Mouse (Mus musculus) lung, postnatal 0 days (tissue): ENCODE measurements around the gene Mybbp1a.

ENCODE experiments used
- CTCF ChIP-seq: IDR thresholded peaks from 2 replicates; pipeline ENCODE4 v1.5.1; 2016; ENCODE audit warnings: antibody characterized with exemption, mild to moderate bottlenecking
- EP300 ChIP-seq: IDR thresholded peaks from 2 replicates; pipeline ENCODE4 v1.6.1; 2016; ENCODE audit warnings: antibody characterized with exemption, mild to moderate bottlenecking, control low read depth

- TF ChIP-seq CTCF (no peak), EP300 (peak; percentile 59)
Observed at GRCm38 (mm10) chr11:72461500-72461981, 20.4 kb downstream of the Mybbp1a start.
